Mouse (Mus musculus) heart, adult 2 months (tissue): Measurements from ENCODE around the gene Olfm1.

ENCODE experiments used
- CTCF ChIP-seq: fragments of 200-600 bp; IDR thresholded peaks from 2 replicates; pipeline ENCODE4 v1.8.1; 2022; ENCODE audit warnings: antibody characterized with exemption, mild to moderate bottlenecking, moderate library complexity
- EP300 ChIP-seq: fragments of 200-500 bp; IDR thresholded peaks from 2 replicates; pipeline ENCODE4 v1.6.1; 2011; ENCODE audit warnings: low read depth, low read length, control low read depth; ENCODE audit not compliant: insufficient read depth
- POLR2A ChIP-seq: fragments of 200-500 bp; IDR thresholded peaks from 2 replicates; pipeline ENCODE4 v1.6.1; 2011; ENCODE audit warnings: mild to moderate bottlenecking, low read depth, low read length, control low read depth; ENCODE audit not compliant: insufficient read depth

- TF ChIP-seq EP300 (no peak), CTCF (no peak), POLR2A (no peak)
These were observed 35.6 kb downstream of the Olfm1 start for GRCm38 (mm10) chr2:28228364-28228763.
